Mouse (Mus musculus): ENCODE measurements around the gene Gm4952. TPM values are rescaled to one million over a fixed set of nuclear protein-coding genes. Genes with fewer than 3 reads are reported as not detected.
"Not testable (repeated sequence)": the region's sequence is repeated elsewhere in the genome, so short reads cannot be mapped to it uniquely, and the experiment has no call there.

The Gm4952 gene
- total RNA-seq, 2 experiments from 2014 or later, result not detected

DNA sequence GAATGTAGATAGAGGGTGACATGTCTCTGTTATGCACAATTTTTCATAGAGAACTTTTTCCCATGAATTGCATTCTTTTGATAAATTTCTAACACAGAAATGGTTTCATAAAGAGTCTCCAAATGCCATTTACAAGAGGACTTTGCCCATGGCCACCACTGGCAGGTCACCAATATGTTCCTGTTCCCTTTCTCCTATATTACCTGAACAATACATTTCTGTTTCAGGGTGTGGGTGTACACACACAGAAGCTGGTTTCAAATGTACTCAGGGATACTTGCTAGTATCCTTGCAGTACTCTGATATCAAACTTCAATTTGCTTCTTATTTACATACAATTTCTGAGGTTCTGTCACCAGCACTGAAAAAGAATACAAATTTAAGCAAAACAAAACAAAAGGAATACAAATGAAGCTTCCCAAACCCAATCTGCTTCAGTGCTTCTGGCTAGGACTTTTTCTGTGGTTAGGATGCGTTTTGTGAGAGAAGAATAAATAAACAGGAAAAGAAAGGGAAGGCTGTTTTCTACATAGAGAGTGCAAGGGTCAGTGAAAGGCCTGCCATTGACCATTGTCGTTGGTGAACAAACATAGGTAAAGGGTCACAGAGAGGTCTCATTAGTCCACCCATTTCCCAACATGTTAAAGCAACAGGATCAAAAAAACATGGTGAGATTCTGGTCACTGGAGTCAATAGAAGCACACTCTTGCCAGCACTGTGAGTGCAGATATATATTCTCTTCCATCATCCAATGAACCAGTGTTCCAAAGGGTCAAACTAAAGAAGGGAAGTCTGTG lies 1.1 kb downstream of the Gm4952 start:
- DNase-seq (ENCODE audit: low spot score), result no peak

DNA sequence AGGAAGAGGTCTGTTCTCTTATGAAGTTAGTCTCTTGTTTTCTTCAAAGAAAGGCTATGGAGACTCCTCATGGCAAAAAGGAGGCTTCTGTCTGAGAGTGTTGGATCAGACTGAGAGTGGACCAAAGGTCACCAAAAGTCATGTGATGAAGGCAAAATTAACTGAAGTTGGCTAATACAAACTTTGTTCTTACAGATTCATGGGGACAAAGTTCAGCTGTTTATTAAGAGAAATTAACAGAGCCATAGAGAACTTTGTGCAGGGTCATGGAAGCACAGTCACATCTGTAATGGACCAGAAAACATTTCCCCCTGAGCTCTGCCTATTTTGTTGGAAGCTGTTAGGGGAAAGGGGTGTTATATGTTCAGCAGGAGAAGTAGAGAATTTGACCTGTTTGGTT lies 8.6 kb downstream of the Gm4952 start:
- no peak for DNase-seq (ENCODE audit: low spot score)

DNA sequence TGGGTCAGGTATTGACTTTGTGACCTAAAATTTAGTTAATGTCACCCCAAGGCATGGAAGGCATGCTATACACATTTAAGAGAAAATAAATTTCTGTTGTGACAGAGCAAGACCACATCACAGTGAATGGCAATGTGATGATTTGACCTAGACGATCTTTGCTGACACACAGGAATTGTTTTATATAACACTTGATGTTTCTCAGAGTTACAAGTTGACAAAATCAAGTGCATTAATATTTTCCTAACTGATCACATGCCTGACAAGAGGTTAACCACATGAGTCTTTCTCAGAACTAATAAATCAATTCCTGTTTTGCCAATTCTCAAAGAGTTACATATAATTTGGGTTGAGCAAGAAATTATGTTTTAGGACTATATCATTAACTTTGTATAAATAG lies 13.9 kb downstream of the Gm4952 start:
- DNase-seq (ENCODE audit: low spot score), result no peak

DNA sequence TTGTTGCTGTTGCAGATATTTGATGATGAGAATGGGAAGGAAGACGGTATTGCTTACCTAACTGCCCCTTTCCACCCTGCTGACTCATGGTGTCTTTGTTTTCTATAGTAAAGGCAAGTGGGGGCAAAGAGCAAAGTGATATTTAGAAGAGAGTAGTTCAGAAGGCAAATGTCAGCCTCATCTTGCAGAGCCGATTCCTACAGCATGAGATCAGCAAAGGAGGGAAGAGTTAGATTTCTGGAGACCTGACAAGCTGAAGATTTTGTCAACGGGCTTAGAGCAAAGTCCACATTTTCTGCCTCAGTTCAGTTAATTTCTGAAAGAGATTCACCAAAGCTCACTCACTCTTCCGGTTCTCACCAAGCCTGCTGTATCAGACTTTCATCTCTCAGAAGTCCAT lies 33.4 kb downstream of the Gm4952 start, which contains the start of gene Glyat:
Glyat (plus strand) TSS at position 133 of the 400 bp plus-strand sequence.
- no peak for DNase-seq (ENCODE audit: low spot score)

DNA sequence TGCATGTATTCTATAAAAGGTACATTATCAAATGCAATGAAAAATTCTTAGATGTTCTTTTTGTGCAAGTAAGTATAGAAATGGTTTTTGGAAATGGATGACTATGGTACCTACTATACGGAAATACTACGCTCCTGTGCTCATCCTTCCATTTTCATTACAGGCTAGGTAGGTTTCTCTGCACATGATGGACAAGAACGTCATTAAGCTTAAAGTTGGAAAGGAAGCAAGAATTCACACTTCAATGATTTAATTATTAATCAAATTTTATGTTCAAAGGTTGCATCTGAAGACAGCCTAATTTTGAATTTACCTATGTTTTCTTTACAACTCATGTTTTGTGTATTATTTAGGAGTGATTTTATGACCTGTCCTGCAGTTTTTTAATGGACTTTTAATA lies 34.5 kb downstream of the Gm4952 start:
- no peak for DNase-seq (ENCODE audit: low spot score)

DNA sequence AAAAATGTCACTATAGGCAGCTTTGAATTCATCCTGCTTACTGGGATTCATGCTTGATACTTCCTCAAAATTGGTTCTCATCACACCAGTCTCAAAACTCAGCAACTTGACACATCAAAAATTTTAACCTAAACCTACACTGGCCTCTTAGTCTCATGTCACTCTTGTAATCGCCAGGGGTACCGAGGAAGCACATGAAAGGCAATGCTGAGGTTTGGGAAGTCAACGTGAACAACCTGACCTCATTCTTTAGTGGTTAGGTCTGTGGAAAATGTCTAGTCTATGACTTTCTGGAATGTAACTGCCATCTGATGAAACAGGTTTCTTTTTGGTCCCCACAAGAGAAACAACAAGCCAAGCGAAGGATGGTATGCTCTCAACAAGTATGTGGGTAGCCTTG lies 35.2 kb downstream of the Gm4952 start:
- DNase-seq (ENCODE audit: low spot score), result no peak

DNA sequence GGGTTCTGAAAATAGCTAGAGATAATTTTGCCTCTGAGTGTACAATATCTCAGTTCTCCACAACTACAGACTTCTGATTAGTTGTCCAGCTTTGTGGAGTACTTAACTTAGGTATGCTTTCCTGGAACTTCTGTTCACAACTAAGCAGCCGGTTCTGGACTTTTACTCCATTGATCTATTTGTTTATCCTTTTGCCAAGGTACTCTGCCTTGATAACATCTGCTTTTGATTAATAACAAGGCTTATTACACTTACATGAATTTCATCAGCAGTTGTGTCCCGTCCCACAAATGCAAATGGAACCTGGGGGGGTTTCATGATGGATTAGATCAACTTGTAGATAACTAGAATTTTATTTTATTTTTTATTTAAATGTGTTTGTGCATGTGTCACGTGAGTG lies 37.1 kb downstream of the Gm4952 start:
- DNase-seq (ENCODE audit: low spot score), result no peak

DNA sequence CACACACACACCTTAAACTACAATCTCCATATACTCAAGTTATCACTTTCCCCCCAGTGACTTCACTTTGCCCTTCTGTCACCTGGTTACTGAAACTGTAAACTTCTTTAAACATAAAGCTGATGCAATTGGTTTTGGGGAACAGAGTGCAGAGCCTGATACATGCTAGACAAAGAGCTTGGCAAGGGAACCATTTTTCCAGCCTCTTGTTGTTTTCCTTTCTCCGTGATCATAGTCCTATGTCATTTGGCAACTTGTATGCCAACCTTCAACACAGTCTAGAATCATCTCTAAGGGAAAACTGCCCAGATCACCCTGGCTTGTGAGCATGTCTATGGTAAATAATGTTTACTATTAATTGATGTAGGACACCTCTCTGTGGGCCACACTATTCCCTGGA lies 38.3 kb downstream of the Gm4952 start:
- DNase-seq (ENCODE audit: low spot score), result no peak

DNA sequence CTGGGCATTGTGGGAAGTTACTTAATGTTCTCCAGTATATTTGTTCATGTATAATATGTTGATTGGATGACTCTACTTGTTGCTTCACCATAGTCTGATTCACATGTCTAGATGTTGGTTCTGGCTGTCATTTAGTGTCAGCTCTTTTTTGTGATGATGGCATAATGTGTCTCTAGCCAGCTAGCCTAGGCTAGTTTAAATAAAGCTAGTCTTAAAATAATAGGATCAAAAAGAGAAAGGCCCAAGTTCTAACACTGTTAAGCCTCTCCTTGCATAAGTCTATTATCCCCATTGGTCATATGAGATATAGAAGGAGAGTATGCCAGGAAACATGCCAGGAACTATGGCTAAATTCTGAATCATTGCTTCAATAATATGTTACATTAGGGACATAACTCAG lies 49.7 kb downstream of the Gm4952 start:
- DNase-seq (ENCODE audit: low spot score), result no peak

DNA sequence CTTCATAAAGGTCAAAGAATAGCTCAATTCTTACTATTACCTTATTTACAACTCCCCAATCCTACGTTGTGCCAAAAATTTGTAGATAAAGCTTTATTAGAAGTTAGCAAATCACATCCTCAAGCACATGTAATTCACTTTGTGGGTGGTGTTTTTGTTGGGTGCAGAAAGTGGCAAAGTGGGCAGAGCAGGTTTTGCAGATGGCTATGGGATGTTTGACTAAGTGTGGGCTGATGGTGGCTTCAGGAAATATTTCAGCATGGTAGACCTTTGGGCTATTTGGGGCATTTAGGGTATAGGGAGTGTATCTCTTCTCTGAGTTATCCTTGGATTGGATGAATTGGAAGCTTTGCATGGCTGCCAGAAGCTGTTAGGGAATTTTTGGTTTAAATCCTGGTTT lies 66.4 kb downstream of the Gm4952 start:
- no peak for DNase-seq (ENCODE audit: low spot score)

DNA sequence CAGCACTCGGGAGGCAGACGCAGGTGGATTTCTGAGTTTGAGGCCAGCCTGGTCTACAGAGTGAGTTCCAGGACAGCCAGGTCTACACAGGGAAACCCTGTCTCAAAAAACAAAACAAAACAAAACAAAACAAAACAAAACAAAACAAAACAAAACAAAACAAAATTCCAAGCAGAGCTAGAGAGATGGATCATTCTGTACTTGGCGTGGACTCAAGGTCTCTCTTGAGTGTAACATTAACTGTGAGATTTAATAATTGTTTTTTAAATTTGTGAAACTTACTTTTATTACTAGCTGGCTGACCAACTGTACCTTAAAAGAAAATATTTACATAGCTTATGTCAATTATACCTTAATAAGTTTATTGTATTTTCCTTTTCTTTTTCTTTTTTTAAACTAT lies 68.8 kb downstream of the Gm4952 start:
- not testable (repeated sequence) for DNase-seq (ENCODE audit: low spot score)

DNA sequence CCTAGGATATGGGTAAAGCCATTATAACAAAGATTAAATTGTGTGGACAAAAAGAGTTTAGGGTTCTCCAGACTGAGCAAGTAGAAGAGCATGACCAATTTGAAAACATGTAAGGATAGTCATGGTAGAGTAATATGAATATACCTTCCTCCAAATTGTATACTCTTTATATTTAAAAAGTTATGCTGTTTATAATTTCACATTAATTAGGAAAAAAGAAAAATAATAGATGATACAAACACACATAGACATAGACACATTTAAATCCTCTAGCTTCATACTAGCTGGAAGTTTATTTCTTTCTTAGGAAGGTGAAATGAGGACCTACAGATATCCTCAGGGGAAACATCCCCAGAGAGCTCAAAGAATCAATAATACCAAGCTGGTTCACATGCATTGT lies 70.4 kb downstream of the Gm4952 start, which contains the start of gene Olfr1442:
Olfr1442 (plus strand) TSS at position 301 of the 400 bp plus-strand sequence.
- no peak for DNase-seq (ENCODE audit: low spot score)

DNA sequence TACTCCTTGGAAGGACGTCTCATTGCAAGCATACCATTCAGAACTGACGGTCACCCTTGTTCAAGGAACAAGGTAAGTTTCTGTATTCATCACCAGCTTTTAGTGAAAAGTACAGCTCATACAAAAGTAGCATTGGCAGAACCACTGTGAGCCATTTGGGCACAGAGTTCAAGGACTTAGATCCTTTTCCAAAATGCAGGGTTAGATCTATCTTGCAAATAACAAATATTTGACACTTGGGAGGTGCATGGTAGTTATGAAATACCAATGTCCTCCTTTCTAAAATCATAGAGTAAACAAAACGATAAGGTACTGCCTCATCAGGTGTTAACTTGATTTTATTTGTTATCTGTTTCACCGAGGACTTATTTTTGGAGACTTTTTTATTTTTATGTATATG lies 71.3 kb downstream of the Gm4952 start:
- DNase-seq (ENCODE audit: low spot score), result no peak

DNA sequence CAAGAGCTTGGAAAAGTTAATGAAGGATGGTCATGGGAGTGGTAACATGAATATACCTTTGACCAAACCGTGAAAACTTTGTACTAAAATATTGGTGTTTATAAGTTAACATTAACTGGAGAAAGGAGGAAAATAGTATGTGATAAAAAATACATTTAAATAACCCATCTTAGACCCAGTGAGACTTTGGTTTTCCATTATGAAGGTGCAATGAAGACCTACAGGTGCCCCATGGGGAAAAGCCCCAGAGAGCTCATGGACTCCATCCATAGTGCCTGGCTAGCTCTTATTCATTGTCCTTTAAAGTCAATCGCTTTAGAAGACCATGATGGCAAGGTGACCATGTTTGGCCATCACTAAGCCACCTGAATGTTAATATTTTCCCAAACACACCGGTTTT lies 78.0 kb downstream of the Gm4952 start, which contains the start of gene Olfr1443:
Olfr1443 (plus strand) TSS at position 301 of the 400 bp plus-strand sequence.
- DNase-seq (ENCODE audit: low spot score), result no peak

Other genes starting within 250 kb of the Gm4952 start
- gene Olfr1440, start 212.7 kb upstream of the Gm4952 start, total RNA-seq (2021), result not detected
- not detected for gene Olfr1441, start 182.5 kb upstream of the Gm4952 start, total RNA-seq (2021)
- gene Pfpl, start 172.1 kb upstream of the Gm4952 start, total RNA-seq (2021), result not detected
- gene Mpeg1, start 139.2 kb upstream of the Gm4952 start, total RNA-seq (2021), result 1 to 10 TPM in 1 of 2 experiments, under 1 TPM in 1; 0.80 to 1.6 TPM
- gene Dtx4, start 98.5 kb upstream of the Gm4952 start, total RNA-seq (2021), result 1 to 10 TPM; 2.9 to 3.7 TPM
- gene Fam111a, start 54.2 kb upstream of the Gm4952 start, total RNA-seq (2021), result 1 to 10 TPM; 1.3 to 2.7 TPM
- gene Glyat, start 33.3 kb downstream of the Gm4952 start, total RNA-seq (2021), result not detected
- not detected for gene Olfr1442, start 70.5 kb downstream of the Gm4952 start, total RNA-seq (2021)
- not detected for gene Olfr1443, start 78.1 kb downstream of the Gm4952 start, total RNA-seq (2021)
- under 1 TPM; 0.14 to 0.39 TPM for gene Keg1, start 95.8 kb downstream of the Gm4952 start, total RNA-seq (2021)
- gene Cntf, start 165.7 kb downstream of the Gm4952 start, total RNA-seq (2021), result 1 to 10 TPM; 1.8 to 2.0 TPM
- 100 to 1,000 TPM; 131 to 144 TPM for gene Zfp91, start 196.2 kb downstream of the Gm4952 start, total RNA-seq (2021)
- under 1 TPM; 0.25 to 0.38 TPM for gene Lpxn, start 196.2 kb downstream of the Gm4952 start, total RNA-seq (2021)
- not detected for gene Gm5244, start 246.7 kb downstream of the Gm4952 start, total RNA-seq (2021)

Measured in gastrocnemius, adult 18-20 months (tissue).